Mouse (Mus musculus) heart, embryonic 10.5 days (tissue): ENCODE measurements around the gene Rfx2. TPM values are rescaled to one million over a fixed set of nuclear protein-coding genes. Genes with fewer than 3 reads are reported as not detected.

Source experiments
- DNase-seq: peaks from one replicate; pipeline ENCODE4 v3.0.0-alpha.2; 2017; ENCODE audit warnings: low spot score
- H3K27ac ChIP-seq: fragments of 300-500 bp; sonication (generic); 2 replicates; pipeline ENCODE4 v1.5.1; 2016; ENCODE audit warnings: mild to moderate bottlenecking
- H3K27me3 ChIP-seq: fragments of 300-500 bp; sonication (generic); 2 replicates; pipeline ENCODE4 v1.6.1; 2016; ENCODE audit warnings: mild to moderate bottlenecking; ENCODE audit not compliant: poor library complexity, insufficient read depth, severe bottlenecking
- H3K36me3 ChIP-seq: fragments of 300-500 bp; sonication (generic); 2 replicates; pipeline ENCODE4 v1.6.1; 2016; ENCODE audit warnings: mild to moderate bottlenecking, moderate library complexity
- H3K4me1 ChIP-seq: fragments of 300-500 bp; sonication (generic); 2 replicates; pipeline ENCODE4 v1.6.1; 2016; ENCODE audit warnings: mild to moderate bottlenecking
- H3K4me3 ChIP-seq: fragments of 300-500 bp; sonication (generic); 2 replicates; pipeline ENCODE4 v1.5.1; 2016; ENCODE audit warnings: mild to moderate bottlenecking, moderate library complexity
- H3K9me3 ChIP-seq: fragments of 300-500 bp; sonication (generic); 2 replicates; pipeline ENCODE4 v1.6.1; 2016; ENCODE audit warnings: mild to moderate bottlenecking, moderate library complexity
- WGBS: fragments of 180-500 bp; shearing (Covaris S2); methylation state at CpG from one replicate; pipeline ENCODE4 v1.1.7; 2016; 5-methylcytosine and 5-hydroxymethylcytosine counted together
- polyA plus RNA-seq: library from polyadenylated mRNA; unstranded; fragments of >200 nt; fragmentation: Nextera tagmentation; extraction: Ambion mirVana; gene quantifications from 2 replicates; pipeline ENCODE4 v1.2.1, GENCODE M21; 2016

The Rfx2 gene
- polyA plus RNA-seq, 1 experiment from 2014 or later = 4.0 TPM

DNA sequence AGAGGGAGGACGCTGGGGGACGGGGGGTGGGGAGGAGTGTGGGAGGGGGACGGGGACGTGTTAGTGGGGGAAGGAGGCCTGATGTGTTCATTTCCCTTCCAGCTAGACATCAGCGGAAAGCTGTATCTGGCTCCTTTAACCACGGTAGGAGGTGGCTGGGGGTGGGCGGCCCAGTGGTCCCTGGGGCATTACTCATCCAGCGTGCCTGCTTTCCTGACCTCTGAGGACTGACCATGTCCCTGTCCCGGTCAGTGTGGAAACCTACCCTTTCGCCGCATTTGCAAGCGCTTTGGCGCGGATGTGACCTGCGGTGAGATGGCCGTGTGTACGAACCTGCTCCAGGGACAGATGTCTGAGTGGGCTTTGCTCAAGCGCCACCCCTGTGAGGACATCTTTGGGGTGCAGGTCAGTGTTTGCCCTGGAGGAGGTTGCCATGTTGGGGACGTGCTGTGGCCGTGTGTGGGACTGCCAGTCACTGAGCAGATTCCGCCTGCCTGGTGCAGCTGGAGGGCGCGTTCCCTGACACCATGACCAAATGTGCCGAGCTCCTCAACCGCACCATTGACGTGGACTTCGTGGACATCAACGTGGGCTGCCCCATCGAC is 63.2 kb downstream of the Rfx2 start:
- WGBS = 94% methylated on average over 29 of the region's 29 CpGs
- Histone ChIP-seq H3K27me3 (no peaks in the 10 kb centered on the region), H3K4me3 (no peak overlapping the region; the same call in 1 of the 2 replicates), H3K9me3 (no peaks in the 10 kb centered on the region), H3K4me1 (peaks cover 14% of the 10 kb centered on the region), H3K36me3 (peaks cover 59% of the 10 kb centered on the region), H3K27ac (no peak overlapping the region)
- DNase-seq = no peak

DNA sequence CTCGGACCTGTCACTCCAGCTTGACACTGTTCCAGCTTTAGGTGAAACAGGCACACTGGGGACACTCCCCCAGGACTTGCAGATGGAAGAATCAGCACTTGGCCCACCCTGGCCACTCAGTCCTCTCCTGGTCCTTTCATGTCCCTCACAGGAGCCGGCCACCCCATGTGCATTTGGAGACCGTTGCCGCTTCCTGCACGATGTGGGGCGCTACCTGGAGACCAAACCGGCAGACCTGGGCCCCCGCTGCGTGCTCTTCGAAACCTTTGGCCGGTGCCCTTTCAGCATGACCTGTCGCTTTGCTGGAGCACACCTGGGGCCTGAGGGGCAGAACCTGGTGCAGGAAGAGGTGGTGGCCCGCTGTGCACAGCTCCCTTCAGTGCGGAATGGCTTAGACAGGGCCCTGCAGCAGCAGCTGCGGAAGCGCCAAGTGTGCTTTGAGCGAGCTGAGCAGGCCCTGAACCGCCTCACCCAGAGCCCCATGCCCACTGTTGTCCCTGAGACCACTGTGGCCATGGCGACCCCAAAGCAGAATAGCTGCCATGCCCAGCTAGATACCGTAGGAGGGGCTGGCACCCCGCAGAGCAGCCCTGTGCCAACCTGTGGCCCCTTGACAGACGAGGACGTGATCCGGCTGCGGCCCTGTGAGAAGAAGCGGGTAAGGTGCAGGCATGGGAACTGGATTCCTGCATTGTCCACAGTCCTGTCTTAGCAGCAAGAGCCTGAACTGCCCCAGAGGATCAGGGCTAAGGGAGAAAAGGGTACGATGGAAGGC is 64.0 kb downstream of the Rfx2 start:
- no peak overlapping the region for H3K4me3 ChIP-seq
- H3K4me1 ChIP-seq = peaks cover 22% of the 10 kb centered on the region
- WGBS = 94% methylated on average over 27 of the region's 27 CpGs
- no peaks in the 10 kb centered on the region for H3K9me3 ChIP-seq
- DNase-seq = no peak
- no peaks in the 10 kb centered on the region for H3K27me3 ChIP-seq
- H3K36me3 ChIP-seq = peaks cover 55% of the 10 kb centered on the region
- H3K27ac ChIP-seq = no peak overlapping the region

GRCm38 (mm10) chr17:56765431-56765830 is 65.4 kb downstream of the Rfx2 start:
- WGBS = 57% methylated on average over 12 of the region's 12 CpGs

GRCm38 (mm10) chr17:56764474-56765354 is 66.1 kb downstream of the Rfx2 start, which contains the start of gene Dus3l:
Gene Dus3l (plus strand): TSS chr17:56764757.
- Histone ChIP-seq H3K27me3 (peaks cover 13% of the 10 kb centered on the region; the same call in 1 of the 2 replicates), H3K36me3 (peaks cover 34% of the 10 kb centered on the region), H3K9me3 (no peaks in the 10 kb centered on the region), H3K27ac (peak within 1 kb of the TSS; percentile 98), H3K4me3 (peak within 1 kb of the TSS; percentile 77), H3K4me1 (peaks cover 28% of the 10 kb centered on the region)
- DNase-seq = peak; percentile 95
- 2% methylated on average over 54 of the region's 58 CpGs for WGBS

More at GRCm38 (mm10) chr17:56765431-56765830, 65.4 kb downstream of the Rfx2 start:
- H3K36me3 ChIP-seq = peaks cover 41% of the 10 kb centered on the region
- peaks cover 28% of the 10 kb centered on the region for H3K4me1 ChIP-seq
- H3K27ac ChIP-seq = peak overlapping the region; percentile 98
- peak overlapping the region; percentile 77 for H3K4me3 ChIP-seq
- no peak for DNase-seq
- no peaks in the 10 kb centered on the region for H3K9me3 ChIP-seq
- peaks cover 6% of the 10 kb centered on the region; the same call in 1 of the 2 replicates for H3K27me3 ChIP-seq

GRCm38 (mm10) chr17:56763741-56764250 is 67.0 kb downstream of the Rfx2 start:
- Histone ChIP-seq H3K4me1 (peaks cover 32% of the 10 kb centered on the region), H3K36me3 (peaks cover 25% of the 10 kb centered on the region), H3K4me3 (peak overlapping the region; percentile 77), H3K9me3 (no peaks in the 10 kb centered on the region), H3K27me3 (peaks cover 22% of the 10 kb centered on the region), H3K27ac (peak overlapping the region; percentile 98)
- DNase-seq = no peak
- WGBS = 71% methylated on average over 8 of the region's 8 CpGs

DNA sequence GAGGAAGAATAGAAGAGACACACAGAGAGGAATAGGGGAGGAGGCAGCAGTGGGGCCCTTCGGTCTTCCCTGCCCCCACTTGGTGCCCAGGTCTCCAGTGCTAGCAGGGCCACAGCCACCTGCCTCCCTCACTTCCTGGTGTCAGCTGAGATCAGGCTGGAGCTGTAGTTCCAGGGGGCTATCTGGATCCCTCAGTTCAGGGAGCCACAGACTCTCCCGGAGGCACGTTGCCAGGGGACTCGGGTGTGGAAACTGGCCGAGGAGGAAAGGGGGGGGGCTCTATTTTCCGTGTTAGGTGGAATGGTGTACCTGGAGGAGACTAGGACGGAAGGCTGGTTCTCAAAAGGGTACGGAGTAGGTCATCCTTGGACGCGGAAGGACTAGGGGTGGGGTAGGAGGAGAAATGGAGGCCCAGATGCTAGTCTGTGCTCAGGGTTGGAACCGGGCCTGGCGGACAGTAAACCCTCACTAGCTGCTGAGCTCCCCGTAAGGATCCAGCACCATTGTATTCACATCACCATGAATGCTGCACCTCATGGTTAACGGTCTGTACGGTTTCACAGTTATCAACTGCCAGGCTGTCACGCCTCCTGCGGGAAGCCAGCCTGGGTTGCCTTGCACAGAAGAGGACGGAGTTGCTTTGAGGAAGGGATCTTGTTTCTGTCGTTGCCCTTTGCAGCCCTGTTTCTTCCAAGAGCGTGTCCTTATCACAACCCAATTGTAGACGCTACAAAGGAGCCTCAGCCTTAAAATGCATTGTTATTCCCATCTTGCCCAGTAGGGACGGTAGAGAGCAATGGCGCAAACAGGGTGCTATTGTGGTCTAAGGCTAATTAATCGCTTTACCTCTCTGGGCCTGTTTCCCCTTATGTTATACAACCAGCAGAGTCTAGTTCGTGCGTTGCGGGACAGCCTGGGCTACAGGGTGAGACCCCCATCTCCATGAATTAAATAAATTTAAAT is 67.8 kb downstream of the Rfx2 start:
- peak; percentile 88 for DNase-seq
- peaks cover 18% of the 10 kb centered on the region for H3K36me3 ChIP-seq
- H3K4me1 ChIP-seq = peaks cover 34% of the 10 kb centered on the region
- 39% methylated on average over 27 of the region's 27 CpGs for WGBS
- peaks cover 29% of the 10 kb centered on the region for H3K27me3 ChIP-seq
- H3K4me3 ChIP-seq = peak overlapping the region; percentile 59; the same call in 1 of the 2 replicates
- H3K27ac ChIP-seq = peak overlapping the region; percentile 89
- peaks cover 5% of the 10 kb centered on the region; the same call in 1 of the 2 replicates for H3K9me3 ChIP-seq

- H3K27me3 ChIP-seq = peaks cover 40% of the 10 kb centered on the region
- under 1% methylated on average over 28 of the region's 28 CpGs for WGBS
- peaks cover 44% of the 10 kb centered on the region for H3K4me1 ChIP-seq
- H3K9me3 ChIP-seq = peaks cover 7% of the 10 kb centered on the region; the same call in 1 of the 2 replicates
- H3K36me3 ChIP-seq = peaks cover 7% of the 10 kb centered on the region
- peak overlapping the region; percentile 89 for H3K27ac ChIP-seq
- peak overlapping the region; percentile 59 for H3K4me3 ChIP-seq
- peak; percentile 97 for DNase-seq
Observed at GRCm38 (mm10) chr17:56761991-56762410, 68.8 kb downstream of the Rfx2 start.

DNA sequence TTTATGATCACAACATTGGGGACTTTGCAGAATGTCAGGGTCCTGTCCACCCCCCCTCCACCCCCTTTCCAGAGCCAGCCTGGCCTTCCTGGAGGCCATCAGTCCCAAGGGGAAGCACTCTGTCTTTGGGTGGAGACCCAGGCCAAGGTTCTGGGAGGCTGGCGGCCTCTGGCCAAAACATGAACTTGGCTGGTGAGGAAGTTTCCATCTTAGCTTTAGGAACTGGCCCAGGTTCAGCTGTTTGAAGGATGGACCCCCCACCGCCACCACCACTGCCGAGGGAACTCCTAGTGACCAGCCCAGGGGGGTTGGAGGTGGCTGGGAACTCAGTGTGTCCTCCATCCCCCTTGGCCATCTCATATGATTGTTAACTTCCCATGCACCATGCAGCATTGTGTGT is 69.7 kb downstream of the Rfx2 start:
- peaks cover 49% of the 10 kb centered on the region for H3K27me3 ChIP-seq
- peak overlapping the region; percentile 89 for H3K27ac ChIP-seq
- no peaks in the 10 kb centered on the region for H3K36me3 ChIP-seq
- peaks cover 7% of the 10 kb centered on the region; the same call in 1 of the 2 replicates for H3K9me3 ChIP-seq
- H3K4me3 ChIP-seq = no peak overlapping the region
- 68% methylated on average over 3 of the region's 3 CpGs for WGBS
- peaks cover 49% of the 10 kb centered on the region for H3K4me1 ChIP-seq
- no peak for DNase-seq

GRCm38 (mm10) chr17:56759261-56759660 is 71.6 kb downstream of the Rfx2 start:
- Histone ChIP-seq H3K36me3 (no peaks in the 10 kb centered on the region), H3K4me3 (0 out of 2 replicates have a peak overlapping the region, but pooled peaks have one; percentile 10), H3K27me3 (peaks cover 67% of the 10 kb centered on the region), H3K4me1 (peaks cover 51% of the 10 kb centered on the region), H3K9me3 (peaks cover 7% of the 10 kb centered on the region; the same call in 1 of the 2 replicates), H3K27ac (no peak overlapping the region)
- DNase-seq = no peak
- 63% methylated on average over 7 of the region's 7 CpGs for WGBS

- peak overlapping the region; percentile 67 for H3K4me3 ChIP-seq
- peaks cover 78% of the 10 kb centered on the region for H3K27me3 ChIP-seq
- peaks cover 7% of the 10 kb centered on the region; the same call in 1 of the 2 replicates for H3K9me3 ChIP-seq
- H3K4me1 ChIP-seq = peaks cover 56% of the 10 kb centered on the region
- peak overlapping the region; percentile 81; the same call in 1 of the 2 replicates for H3K27ac ChIP-seq
- peak; percentile 90 for DNase-seq
- WGBS = 7% methylated on average over 12 of the region's 12 CpGs
- H3K36me3 ChIP-seq = no peaks in the 10 kb centered on the region
Observed at GRCm38 (mm10) chr17:56758132-56758531, 72.7 kb downstream of the Rfx2 start.

DNA sequence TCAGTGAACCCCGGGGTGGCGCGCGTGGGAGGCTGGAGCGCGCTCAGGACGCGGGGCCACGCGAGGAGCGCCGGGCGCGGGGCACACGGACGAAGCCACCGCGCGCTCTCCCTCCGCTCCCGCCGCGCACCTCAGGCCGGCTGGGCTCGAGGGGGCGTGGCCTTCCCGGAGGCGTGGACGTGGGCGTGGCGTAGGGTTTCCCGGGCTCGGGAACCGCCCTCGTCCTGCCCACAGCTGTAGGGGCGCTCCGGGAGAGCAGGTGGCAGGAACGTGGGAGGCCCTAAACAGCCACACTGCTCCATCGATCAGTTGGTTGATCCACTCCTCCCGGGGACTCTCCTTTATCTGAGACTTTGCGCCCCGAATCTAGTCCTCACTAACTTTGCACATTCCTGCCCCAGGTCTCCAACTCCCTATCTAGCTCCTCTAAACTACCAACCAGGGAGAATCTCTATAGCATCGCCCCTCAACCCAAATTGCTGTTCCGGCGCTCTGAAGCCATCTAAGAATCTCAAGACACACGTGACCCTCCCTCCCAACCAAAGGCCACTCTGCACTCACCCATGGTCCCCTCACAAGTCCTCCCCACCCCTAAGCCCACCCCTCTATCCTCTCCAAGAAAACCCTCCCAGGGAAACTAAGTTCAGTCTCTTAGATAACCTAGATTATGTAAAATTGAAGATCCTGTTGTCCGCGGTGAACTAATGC is 73.2 kb downstream of the Rfx2 start, which contains the start of gene Nrtn:
Gene Nrtn (minus strand): TSS at position 115 of the 708 bp plus-strand sequence.
- 1% methylated on average over 42 of the region's 48 CpGs for WGBS
- no peaks in the 10 kb centered on the region for H3K36me3 ChIP-seq
- peaks cover 7% of the 10 kb centered on the region; the same call in 1 of the 2 replicates for H3K9me3 ChIP-seq
- peak; percentile 92 for DNase-seq
- peak within 1 kb of the TSS; percentile 67 for H3K4me3 ChIP-seq
- H3K27me3 ChIP-seq = peaks cover 84% of the 10 kb centered on the region
- H3K4me1 ChIP-seq = peaks cover 50% of the 10 kb centered on the region
- H3K27ac ChIP-seq = peak within 1 kb of the TSS; percentile 81
